Mouse (Mus musculus) spleen, adult 2 months (tissue): ENCODE results near the gene Cadm1. TPM values are rescaled to one million over a fixed set of nuclear protein-coding genes. Genes with fewer than 3 reads are reported as not detected.

Source experiments
- DNase-seq, 2 experiments: peaks; one replicate each; pipeline versions ENCODE4 v3.0.0 to v3.0.0-alpha.2; 2012 to 2021; ENCODE audit warnings: low spot score in 2 of 2, low read depth in 1 of 2
- H3K27ac ChIP-seq: fragments of 200-500 bp; 2 replicates; pipeline ENCODE4 v1.5.1; 2012; ENCODE audit warnings: low read length, inconsistent platforms; ENCODE audit not compliant: insufficient read depth
- H3K27me3 ChIP-seq: fragments of 200-500 bp; 2 replicates; pipeline ENCODE4 v1.6.1; 2012; ENCODE audit warnings: mild to moderate bottlenecking, moderate library complexity, low read length, inconsistent platforms; ENCODE audit not compliant: control insufficient read depth, insufficient read depth
- H3K36me3 ChIP-seq: fragments of 200-500 bp; 2 replicates; pipeline ENCODE4 v1.6.1; 2012; ENCODE audit warnings: mild to moderate bottlenecking, low read length, inconsistent platforms; ENCODE audit not compliant: control insufficient read depth, insufficient read depth
- H3K4me1 ChIP-seq: fragments of 200-500 bp; 2 replicates; pipeline ENCODE4 v1.6.1; 2011; ENCODE audit warnings: inconsistent platforms; ENCODE audit not compliant: control insufficient read depth, insufficient read depth, insufficient read length
- H3K4me3 ChIP-seq: fragments of 200-500 bp; 2 replicates; pipeline ENCODE4 v1.5.1; 2011; ENCODE audit warnings: mild to moderate bottlenecking, inconsistent platforms; ENCODE audit not compliant: insufficient read depth, insufficient read length; ENCODE audit errors: extremely low read depth
- CTCF ChIP-seq: fragments of 200-500 bp; IDR thresholded peaks from 2 replicates; pipeline ENCODE4 v1.5.1; 2011; ENCODE audit warnings: mild to moderate bottlenecking, inconsistent platforms; ENCODE audit not compliant: insufficient read depth, insufficient read length, insufficient replicate concordance; ENCODE audit errors: extremely low read depth
- POLR2A ChIP-seq: fragments of 200-500 bp; IDR thresholded peaks from 2 replicates; pipeline ENCODE4 v1.6.1; 2011; ENCODE audit warnings: low read depth, low read length, inconsistent platforms
- WGBS: fragments of 180-500 bp; shearing (Covaris S2); methylation state at CpG from one replicate; pipeline ENCODE4 v1.1.7; 2018; 5-methylcytosine and 5-hydroxymethylcytosine counted together
- polyA plus RNA-seq: library from polyadenylated mRNA; depleted of rRNA; stranded (reverse); fragments of >200 nt; gene quantifications from 2 replicates; pipeline ENCODE4 v1.2.3, GENCODE M21; 2012

Gene Cadm1
- polyA plus RNA-seq, 1 experiment, result 13.0 TPM

DNA sequence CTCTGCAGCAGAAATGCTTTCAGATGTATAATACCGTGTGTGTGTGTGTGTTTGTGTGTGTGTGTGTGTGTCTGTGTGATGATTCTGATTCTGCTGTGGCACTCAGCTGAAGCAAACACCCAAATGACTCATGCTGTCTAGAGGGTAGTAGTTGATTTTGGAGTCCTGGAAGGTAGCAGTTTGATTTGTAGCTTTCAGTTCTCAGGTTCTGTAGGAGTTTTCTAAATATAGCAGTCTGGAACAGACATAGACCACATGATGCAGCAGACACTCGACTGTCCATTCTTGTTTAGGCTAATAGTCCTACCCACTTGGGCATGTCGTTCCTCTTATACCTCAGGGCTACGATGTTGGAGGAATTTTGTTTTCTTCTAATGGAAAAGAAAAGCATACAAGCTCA lies 86.4 kb downstream of the Cadm1 start:
- 69% methylated on average over 4 of the region's 4 CpGs for WGBS
- Histone ChIP-seq H3K4me3 (no peak overlapping the region), H3K36me3 (no peaks in the 10 kb centered on the region), H3K27ac (no peak overlapping the region), H3K27me3 (no peaks in the 10 kb centered on the region), H3K4me1 (no peaks in the 10 kb centered on the region)
- no peak for DNase-seq
- TF ChIP-seq CTCF, result no peak

DNA sequence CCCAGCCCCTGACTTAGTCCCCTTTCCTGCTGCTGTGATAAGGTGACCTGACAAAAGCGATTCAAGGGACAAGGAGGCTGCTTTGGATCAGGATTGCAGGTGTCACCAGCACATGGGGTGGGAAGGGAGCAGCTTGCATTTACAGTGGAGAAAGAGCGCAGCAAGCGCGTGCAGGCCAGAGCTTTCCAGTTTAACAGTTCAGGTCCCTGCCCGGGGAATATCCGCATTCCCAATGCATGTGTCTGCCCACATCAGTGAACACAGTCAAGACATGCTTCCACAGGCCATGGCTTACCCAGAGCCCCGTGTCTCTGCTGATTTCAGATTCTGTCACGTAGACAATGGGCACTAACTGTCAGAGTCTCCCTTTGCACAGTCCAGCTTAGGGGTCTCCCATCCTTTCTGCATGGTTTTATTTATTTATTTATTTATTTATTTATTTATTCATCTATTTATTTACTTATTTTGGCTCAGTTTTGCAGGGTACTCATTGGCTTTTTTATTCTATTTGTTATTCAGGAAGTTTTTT lies 89.6 kb downstream of the Cadm1 start:
- no peak for DNase-seq
- H3K36me3 ChIP-seq, result no peaks in the 10 kb centered on the region
- H3K4me3 ChIP-seq, result no peak overlapping the region
- TF ChIP-seq CTCF (no peak), POLR2A (no peak)
- H3K27me3 ChIP-seq, result no peaks in the 10 kb centered on the region
- no peak overlapping the region for H3K27ac ChIP-seq
- 84% methylated on average over 8 of the region's 8 CpGs for WGBS
- no peaks in the 10 kb centered on the region for H3K4me1 ChIP-seq

DNA sequence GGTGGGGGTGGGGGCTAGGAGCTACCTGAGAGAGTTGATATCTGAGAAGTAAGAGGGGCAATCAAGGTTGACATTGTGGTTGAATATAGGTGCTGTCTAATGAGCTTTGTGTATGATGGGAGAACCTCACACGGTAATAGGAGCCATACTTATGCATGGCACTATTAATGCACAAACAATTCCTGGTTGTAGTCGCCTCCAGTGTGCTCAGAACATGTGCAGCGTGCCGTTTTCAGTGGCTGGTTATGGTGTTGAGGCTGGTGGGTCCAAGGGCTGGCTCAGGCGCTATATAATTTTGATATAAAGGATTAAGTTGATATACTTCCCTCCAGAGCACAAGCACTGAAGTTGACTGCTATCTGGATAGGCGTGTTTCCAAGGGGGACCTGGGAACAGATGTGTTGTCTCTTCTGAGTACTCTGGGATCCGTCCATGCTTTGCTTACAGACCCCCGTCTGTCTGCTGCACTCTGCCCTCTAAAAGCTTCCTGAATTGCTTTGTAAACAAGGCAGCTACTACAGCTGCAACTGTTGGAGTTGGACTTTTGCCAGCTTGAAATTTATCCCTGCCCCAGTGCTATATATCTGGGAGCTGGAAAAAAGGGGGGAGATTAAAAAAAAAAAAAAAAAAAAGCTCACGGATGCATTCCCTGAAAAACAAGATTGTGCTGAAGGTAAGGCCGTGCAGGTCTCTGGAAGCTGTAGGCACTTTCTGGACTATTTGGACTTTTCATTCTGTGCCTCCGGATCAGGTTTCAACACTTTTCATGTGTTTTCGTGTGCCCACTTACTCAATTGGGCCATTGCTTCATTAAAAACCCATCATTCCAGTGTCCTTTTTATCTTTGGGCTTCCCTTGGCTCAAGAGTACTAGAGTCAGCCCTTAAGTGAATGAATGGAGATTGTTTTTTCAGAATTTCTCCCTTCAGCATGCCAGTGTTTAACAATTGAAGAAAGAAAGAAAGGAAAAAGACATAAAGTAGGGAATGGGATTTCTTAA lies 93.8 kb downstream of the Cadm1 start:
- 82% methylated on average over 12 of the region's 12 CpGs for WGBS
- Histone ChIP-seq H3K4me3 (no peak overlapping the region), H3K27me3 (no peaks in the 10 kb centered on the region), H3K36me3 (no peaks in the 10 kb centered on the region), H3K4me1 (no peaks in the 10 kb centered on the region), H3K27ac (no peak overlapping the region)
- TF ChIP-seq CTCF (no peak), POLR2A (no peak)
- no peak for DNase-seq

DNA sequence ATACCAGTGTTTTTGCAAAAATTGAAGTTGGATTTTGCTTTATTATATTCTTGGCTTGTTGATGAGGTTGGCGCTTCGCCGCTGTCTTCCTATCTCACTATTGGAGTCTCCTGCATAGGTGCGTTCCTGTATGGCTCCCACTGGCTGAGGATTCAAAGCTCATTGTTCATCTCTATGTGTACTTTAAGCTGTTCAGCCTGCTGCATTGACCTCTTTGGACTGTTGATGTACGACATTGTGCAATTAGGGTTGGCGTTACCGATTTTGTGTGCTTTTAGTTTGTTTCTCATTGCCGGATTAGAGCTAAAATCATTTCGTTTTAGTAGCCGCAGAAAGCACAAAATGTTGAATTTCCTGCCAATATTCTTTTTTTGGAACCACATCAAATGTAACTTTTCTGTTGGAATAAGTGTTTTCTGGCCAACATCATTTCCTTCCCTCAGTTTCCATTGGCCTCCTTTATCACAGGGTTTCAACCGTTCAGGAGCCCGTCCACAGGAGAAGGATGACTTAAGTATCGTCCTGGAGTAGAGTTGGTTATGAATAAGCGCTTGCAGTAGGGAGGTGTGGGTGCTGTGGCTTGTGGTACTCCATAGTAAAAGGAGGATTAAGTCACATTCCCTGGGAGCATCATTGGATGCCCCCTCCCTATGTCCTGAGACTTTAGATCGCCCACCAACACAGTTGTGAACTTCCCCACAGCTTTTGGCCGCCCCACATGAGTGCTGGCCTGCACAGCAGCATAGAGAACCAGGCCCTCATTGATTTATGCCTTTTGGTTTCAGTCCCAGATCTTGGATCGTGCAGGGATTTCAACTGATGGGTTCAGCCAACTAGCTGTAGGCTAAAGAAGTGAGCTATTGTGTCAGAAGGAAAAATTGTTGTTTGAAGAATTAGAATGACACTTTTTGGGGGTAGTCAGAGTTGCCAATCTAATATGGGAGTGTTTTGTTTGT lies 94.9 kb downstream of the Cadm1 start:
- 87% methylated on average over 17 of the region's 17 CpGs for WGBS
- H3K4me1 ChIP-seq, result no peaks in the 10 kb centered on the region

DNA sequence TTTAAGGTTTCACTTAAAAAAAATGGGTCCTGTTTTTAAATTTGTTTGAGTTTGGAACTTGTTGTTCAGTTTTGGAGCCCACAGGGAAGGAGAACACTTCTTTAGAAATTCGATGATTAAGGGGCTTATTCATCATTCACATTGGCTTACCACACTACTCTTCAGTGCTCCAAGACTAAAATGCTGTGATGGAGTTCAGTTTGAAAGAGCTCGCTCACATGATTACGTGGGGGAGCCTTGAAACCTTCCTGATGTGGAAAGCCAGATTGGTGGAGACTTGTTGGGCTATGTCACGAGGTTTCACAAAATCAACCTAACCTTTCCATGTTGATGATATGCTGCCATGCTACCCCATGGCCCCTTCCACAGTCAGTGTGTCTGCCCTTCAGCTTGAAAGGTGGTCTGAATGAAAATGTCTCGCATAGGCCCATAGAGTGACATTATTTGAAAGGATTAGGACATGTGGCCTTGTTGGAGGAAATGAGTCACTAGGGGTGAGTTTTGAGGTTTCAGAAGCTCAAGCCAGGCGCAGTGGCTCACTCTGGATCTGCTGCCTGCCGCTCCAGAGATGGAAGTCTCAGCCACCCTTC lies 95.7 kb downstream of the Cadm1 start:
- no peaks in the 10 kb centered on the region for H3K36me3 ChIP-seq
- WGBS, result 84% methylated on average over 7 of the region's 7 CpGs
- no peaks in the 10 kb centered on the region for H3K4me1 ChIP-seq
- no peak for TF ChIP-seq CTCF
- TF ChIP-seq POLR2A, result no peak
- no peak for DNase-seq
- H3K27me3 ChIP-seq, result no peaks in the 10 kb centered on the region
- no peak overlapping the region for H3K27ac ChIP-seq
- no peak overlapping the region for H3K4me3 ChIP-seq

More for the DNA sequence above, 94.9 kb downstream of the Cadm1 start:
- no peak for TF ChIP-seq CTCF
- no peak for TF ChIP-seq POLR2A
- H3K36me3 ChIP-seq, result no peaks in the 10 kb centered on the region
- H3K4me3 ChIP-seq, result no peak overlapping the region
- DNase-seq, result no peak
- H3K27me3 ChIP-seq, result no peaks in the 10 kb centered on the region
- peak overlapping the region; percentile 21; the same call in 1 of the 2 replicates for H3K27ac ChIP-seq

DNA sequence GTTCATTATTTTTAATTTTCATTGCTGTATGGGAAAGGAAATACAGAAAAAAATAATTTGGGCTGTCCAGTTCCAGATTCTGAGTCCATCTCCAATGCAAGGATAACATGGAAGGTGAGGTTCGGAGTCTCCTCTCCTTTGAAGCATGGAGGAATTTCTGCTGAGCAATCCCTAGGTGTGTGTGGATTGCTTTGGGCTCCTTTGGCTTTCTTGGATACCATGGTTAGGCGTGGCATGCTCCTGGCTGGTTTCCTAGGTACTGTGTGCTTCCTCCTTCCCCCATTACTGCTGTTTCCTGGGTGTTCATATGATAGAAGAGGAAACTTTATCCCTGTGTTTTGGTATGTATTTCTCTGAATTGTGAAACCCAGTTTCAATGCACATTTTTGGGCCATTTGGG lies 98.0 kb downstream of the Cadm1 start:
- H3K27me3 ChIP-seq, result no peaks in the 10 kb centered on the region
- no peaks in the 10 kb centered on the region for H3K36me3 ChIP-seq
- no peak overlapping the region for H3K27ac ChIP-seq
- no peak for DNase-seq
- no peaks in the 10 kb centered on the region for H3K4me1 ChIP-seq
- no peak overlapping the region for H3K4me3 ChIP-seq
- TF ChIP-seq POLR2A (no peak), CTCF (no peak)
- 80% methylated on average over 2 of the region's 2 CpGs for WGBS
